Mouse (Mus musculus): ENCODE measurements around the gene Rundc3a.

DNA sequence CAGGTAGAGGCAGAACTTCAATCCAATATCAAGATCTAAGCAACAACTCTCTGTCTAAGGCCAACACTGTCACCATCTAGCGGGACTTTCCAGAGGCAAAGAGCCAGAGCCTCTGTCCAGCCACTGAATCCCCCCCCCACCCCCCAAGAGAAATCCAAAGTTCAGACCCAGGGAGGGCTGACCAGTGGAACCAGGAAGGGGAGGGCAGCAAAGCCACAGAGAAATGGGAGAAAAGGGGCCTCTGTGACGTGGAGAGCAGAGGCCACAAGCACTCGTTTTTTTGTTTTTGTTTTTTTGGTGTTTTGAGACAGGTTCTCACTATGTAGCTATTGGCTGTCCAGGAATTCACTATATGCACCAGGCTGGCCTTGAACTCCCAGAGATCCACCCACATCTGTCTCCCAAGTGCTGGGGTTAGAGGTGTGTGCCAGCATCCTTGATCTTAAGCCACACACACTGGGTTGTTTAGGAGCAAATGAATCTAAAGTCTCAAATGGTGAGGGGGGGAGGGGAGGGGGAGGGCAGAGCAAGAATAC lies 16.7 kb downstream of the Rundc3a start:
- no peak for TF ChIP-seq CTCF (IDR thresholded peaks at IDR 0.05; ENCODE audit: low read depth, low read length)
- TF ChIP-seq POLR2A (IDR thresholded peaks at IDR 0.05; ENCODE audit: borderline replicate concordance, low read depth, low read length), result no peak

Data from bone marrow macrophage, adult 2 months (primary cell).